8 mouse cellular contexts compared by ENCODE assay signal in the genomic region with DNA sequence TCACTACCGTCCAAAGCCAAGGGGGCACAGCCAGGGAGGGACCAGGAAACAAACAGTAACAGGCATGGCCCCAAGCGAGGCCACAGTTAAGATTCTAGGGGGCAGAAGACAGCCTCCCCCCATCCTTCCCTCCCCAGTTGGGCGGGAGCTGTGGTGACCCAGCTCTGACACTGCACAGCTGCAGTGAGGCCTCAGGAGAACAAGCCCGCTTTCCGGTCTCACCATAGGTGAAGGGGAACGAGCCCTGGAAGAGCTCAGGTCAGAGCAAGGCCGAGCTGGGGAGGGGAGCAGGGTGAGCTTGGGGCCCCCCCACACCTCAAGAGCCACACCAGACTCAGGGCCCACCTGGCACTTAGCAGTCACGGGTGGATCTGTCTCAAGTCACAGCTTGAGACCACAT. TPM values are rescaled to one million over a fixed set of nuclear protein-coding genes. Genes with fewer than 3 reads are reported as not detected.
A peak's percentile ranks its signal among the peaks of the same experiment; 100 is the strongest.
DNase-seq lines count a peak whose midpoint lies in the region; ATAC-seq and TF ChIP-seq lines count a peak whose summit lies in the region.
"Had no signal": no experiment of that assay in that cellular context is flagged by ENCODE, and none has a peak within 500 bp of the region (broad histone marks: within the 10 kb centered on the region; RNA-seq: fewer than 3 reads in every experiment).

No protein-coding gene starts in this region.

- no peak for TF ChIP-seq CTCF in olfactory bulb, adult 2 months (IDR thresholded peaks at IDR 0.05; ENCODE audit: insufficient read depth, low read depth, low read length)

- ATAC-seq in kidney, embryonic 14.5 days (ENCODE audit: low FRiP score, low TSS enrichment) = no peak
- no peak for ATAC-seq in hindbrain, embryonic 16.5 days
- no peak for ATAC-seq in monocyte, adult 5-6 weeks (replicated peaks; ENCODE audit: insufficient number of reproducible peaks, low FRiP score, low TSS enrichment, poor library complexity, severe bottlenecking)

- H3K4me3 ChIP-seq in kidney, embryonic 14.5 days (ENCODE audit: low read length) = no peak overlapping the region; the same call in 1 of the 2 replicates
- peak overlapping the region; percentile 54 for H3K4me3 ChIP-seq in embryonic facial prominence, embryonic 10.5 days
- H3K4me3 ChIP-seq in hindbrain, embryonic 16.5 days (ENCODE audit: low read length) = no peak overlapping the region
- H3K4me3 ChIP-seq in olfactory bulb, adult 2 months (ENCODE audit: insufficient read depth, low read depth, low read length) = peak overlapping the region; percentile 64

- intact Hi-C loops in gastrocnemius, postnatal 14 days (cut with DNase I; ENCODE audit: low total_unique reads) = no loop called here

- H3K4me1 ChIP-seq in kidney, embryonic 14.5 days (ENCODE audit: control insufficient read depth, insufficient read depth, low read length) = peaks cover 65% of the 10 kb centered on the region
- H3K4me1 ChIP-seq in embryonic facial prominence, embryonic 10.5 days = peaks cover 83% of the 10 kb centered on the region
- peaks cover 41% of the 10 kb centered on the region for H3K4me1 ChIP-seq in hindbrain, embryonic 16.5 days (ENCODE audit: control insufficient read depth, insufficient read depth, low read depth, low read length)
- peaks cover 94% of the 10 kb centered on the region for H3K4me1 ChIP-seq in olfactory bulb, adult 2 months (ENCODE audit: control insufficient read depth, insufficient read depth, low read length)

- no peaks in the 10 kb centered on the region for H3K9me3 ChIP-seq in kidney, embryonic 14.5 days (ENCODE audit: control insufficient read depth, low read length)
- H3K9me3 ChIP-seq in embryonic facial prominence, embryonic 10.5 days = no peaks in the 10 kb centered on the region
- no peaks in the 10 kb centered on the region for H3K9me3 ChIP-seq in hindbrain, embryonic 16.5 days (ENCODE audit: control insufficient read depth, low read length)

- peaks cover 29% of the 10 kb centered on the region for H3K36me3 ChIP-seq in kidney, embryonic 14.5 days (ENCODE audit: control insufficient read depth, insufficient read depth, low read length)
- H3K36me3 ChIP-seq in embryonic facial prominence, embryonic 10.5 days (replicated peaks) = peaks cover 60% of the 10 kb centered on the region
- H3K36me3 ChIP-seq in hindbrain, embryonic 16.5 days (ENCODE audit: control insufficient read depth, insufficient read depth, low read length) = peaks cover 4% of the 10 kb centered on the region; the same call in 1 of the 2 replicates

- DNase-seq in kidney, adult 9 months = no peak
- no peak for DNase-seq in embryonic facial prominence, embryonic 10.5 days (ENCODE audit: low spot score)
- DNase-seq in gastrocnemius, postnatal 14 days = no peak

- H3K9ac ChIP-seq in kidney, embryonic 14.5 days (ENCODE audit: low read depth, low read length) = peak overlapping the region; percentile 34; the same call in 1 of the 2 replicates
- H3K9ac ChIP-seq in hindbrain, embryonic 16.5 days (ENCODE audit: low read depth, low read length) = 0 out of 2 replicates have a peak overlapping the region, but pooled peaks have one; percentile 12

- TF ChIP-seq POLR2A in olfactory bulb, adult 2 months (IDR thresholded peaks at IDR 0.05; ENCODE audit: insufficient read depth, low read depth, low read length) = no peak

- peak overlapping the region; percentile 48; the same call in 1 of the 2 replicates for H3K27ac ChIP-seq in kidney, embryonic 14.5 days (ENCODE audit: low read depth, low read length)
- peak overlapping the region; percentile 77 for H3K27ac ChIP-seq in embryonic facial prominence, embryonic 10.5 days (replicated peaks)
- no peak overlapping the region for H3K27ac ChIP-seq in hindbrain, embryonic 16.5 days (ENCODE audit: low read depth, low read length)
- peak overlapping the region; percentile 48 for H3K27ac ChIP-seq in olfactory bulb, adult 2 months (ENCODE audit: insufficient read depth, low read depth, low read length)

- peak overlapping the region; percentile 54 for H3K4me2 ChIP-seq in kidney, embryonic 14.5 days (replicated peaks; ENCODE audit: low read depth, low read length)
- no peak overlapping the region; the same call in 1 of the 2 replicates for H3K4me2 ChIP-seq in hindbrain, embryonic 16.5 days (ENCODE audit: low read length)

- WGBS in kidney, embryonic 14.5 days = 25% methylated on average over 8 of the region's 8 CpGs
- 43% methylated on average over 8 of the region's 8 CpGs for WGBS in embryonic facial prominence, embryonic 10.5 days
- 50% methylated on average over 8 of the region's 8 CpGs for WGBS in hindbrain, embryonic 16.5 days
- WGBS in olfactory bulb, adult 2 months = 41% methylated on average over 8 of the region's 8 CpGs

- H3K27me3 ChIP-seq in kidney, embryonic 14.5 days (ENCODE audit: control insufficient read depth, insufficient read depth, low read length) = no peaks in the 10 kb centered on the region
- H3K27me3 ChIP-seq in embryonic facial prominence, embryonic 10.5 days (replicated peaks; ENCODE audit: low read depth, poor library complexity, severe bottlenecking) = peaks cover 31% of the 10 kb centered on the region
- H3K27me3 ChIP-seq in hindbrain, embryonic 16.5 days (replicated peaks; ENCODE audit: control insufficient read depth, insufficient read depth, low read length) = no peaks in the 10 kb centered on the region

RNA-seq across cellular contexts. Expression of a gene that starts 52.9 kb away (rescaled TPM):
- polyA plus RNA-seq in kidney, embryonic 14.5 days (2014; fragmentation: Nextera tagmentation; extraction: Ambion mirVana) = 3.8 and 4.8 TPM in 2 replicates
- 5.1 and 6.9 TPM in 2 replicates for polyA plus RNA-seq in embryonic facial prominence, embryonic 10.5 days (2016; fragmentation: Nextera tagmentation; extraction: Ambion mirVana)
- polyA plus RNA-seq in hindbrain, embryonic 16.5 days (2015; fragmentation: Nextera tagmentation; extraction: Ambion mirVana) = 6.8 and 6.9 TPM in 2 replicates
- not detected in 2 replicates for polyA plus RNA-seq in olfactory bulb, adult 2 months (2012; ENCODE audit: insufficient read depth, insufficient read length, low replicate concordance, missing spikeins)
- total RNA-seq in monocyte, adult 5-6 weeks (2017) = not detected in 3 replicates
- total RNA-seq in gastrocnemius, postnatal 14 days (2021) = under 1 TPM; 0.84 to 0.98 TPM
- total RNA-seq: neutrophil, adult 5-6 weeks had no signal

Comparison
In these comparisons a context has a peak if more than half of its experiments do, and no peak if none do; other contexts are left out.
1. H3K4me3 ChIP-seq: peak in embryonic facial prominence, embryonic 10.5 days (single experiment) and olfactory bulb, adult 2 months (single experiment); none in kidney, embryonic 14.5 days (single experiment) and hindbrain, embryonic 16.5 days (single experiment).